Mouse (Mus musculus) heart, postnatal 0 days (tissue): Measurements from ENCODE around the gene Ksr2. TPM values are rescaled to one million over a fixed set of nuclear protein-coding genes. Genes with fewer than 3 reads are reported as not detected.

Experiments
- ATAC-seq: fragments of 200-750 bp; cut with Nextera tagmentation; 2 replicates; pipeline ENCODE4 v1.8.0; 2017; ENCODE audit warnings: low read depth, moderate number of reproducible peaks, moderate library complexity; ENCODE audit not compliant: insufficient read depth
- DNase-seq: peaks from one replicate; pipeline ENCODE4 v3.0.0-alpha.2; 2016; ENCODE audit warnings: low spot score
- H3K27ac ChIP-seq: fragments of 300-500 bp; sonication (generic); 2 replicates; pipeline ENCODE4 v1.5.1; 2014; ENCODE audit warnings: low read depth, mild to moderate bottlenecking
- H3K27me3 ChIP-seq: fragments of 300-500 bp; sonication (generic); 2 replicates; pipeline ENCODE4 v1.6.1; 2014; ENCODE audit warnings: low read length, mixed read lengths; ENCODE audit not compliant: control insufficient read depth, insufficient read depth
- H3K36me3 ChIP-seq: fragments of 300-500 bp; sonication (generic); replicated peaks from 2 replicates; pipeline ENCODE4 v1.6.1; 2014; ENCODE audit warnings: low read length, mixed read lengths; ENCODE audit not compliant: control insufficient read depth, insufficient read depth
- H3K4me1 ChIP-seq: fragments of 300-500 bp; sonication (generic); 2 replicates; pipeline ENCODE4 v1.6.1; 2014; ENCODE audit warnings: antibody characterized with exemption; ENCODE audit not compliant: control insufficient read depth, insufficient read depth
- H3K4me2 ChIP-seq: fragments of 300-500 bp; sonication (generic); 2 replicates; pipeline ENCODE4 v1.6.1; 2014; ENCODE audit warnings: low read depth, mild to moderate bottlenecking, low read length, moderate library complexity
- H3K4me3 ChIP-seq: fragments of 300-500 bp; sonication (generic); 2 replicates; pipeline ENCODE4 v1.5.1; 2014; ENCODE audit warnings: low read depth, low read length
- H3K9ac ChIP-seq: fragments of 300-500 bp; sonication (generic); replicated peaks from 2 replicates; pipeline ENCODE4 v1.6.1; 2014; ENCODE audit warnings: low read depth, low read length, mixed read lengths
- H3K9me3 ChIP-seq: fragments of 300-500 bp; sonication (generic); replicated peaks from 2 replicates; pipeline ENCODE4 v1.6.1; 2016; ENCODE audit warnings: low read length; ENCODE audit not compliant: control insufficient read depth
- CTCF ChIP-seq: IDR thresholded peaks from 2 replicates; pipeline ENCODE4 v1.5.1; 2016; ENCODE audit warnings: antibody characterized with exemption, control low read depth, low read depth
- EP300 ChIP-seq: IDR thresholded peaks from 2 replicates; pipeline ENCODE4 v1.6.1; 2016; ENCODE audit warnings: antibody characterized with exemption, low read depth
- WGBS: fragments of 180-500 bp; shearing (Covaris S2); extraction: QIAGEN DNeasy Blood & Tissue Kit; methylation state at CpG from one replicate; pipeline ENCODE4 v1.1.7; 2014; 5-methylcytosine and 5-hydroxymethylcytosine counted together
- polyA plus RNA-seq: library from polyadenylated mRNA; unstranded; fragments of >200 nt; fragmentation: Nextera tagmentation; extraction: Ambion mirVana; gene quantifications from 2 replicates; pipeline ENCODE4 v1.2.1, GENCODE M21; 2015
- total RNA-seq: library from RNA; depleted of rRNA; stranded (reverse); fragments of >200 nt; gene quantifications from 2 replicates; pipeline ENCODE4 v1.2.3, GENCODE M21; 2014; ENCODE audit warnings: low replicate concordance

Gene Ksr2
- total and polyA plus RNA-seq, 2 experiments from 2014 or later = under 0.01 TPM; not detected in 1

DNA sequence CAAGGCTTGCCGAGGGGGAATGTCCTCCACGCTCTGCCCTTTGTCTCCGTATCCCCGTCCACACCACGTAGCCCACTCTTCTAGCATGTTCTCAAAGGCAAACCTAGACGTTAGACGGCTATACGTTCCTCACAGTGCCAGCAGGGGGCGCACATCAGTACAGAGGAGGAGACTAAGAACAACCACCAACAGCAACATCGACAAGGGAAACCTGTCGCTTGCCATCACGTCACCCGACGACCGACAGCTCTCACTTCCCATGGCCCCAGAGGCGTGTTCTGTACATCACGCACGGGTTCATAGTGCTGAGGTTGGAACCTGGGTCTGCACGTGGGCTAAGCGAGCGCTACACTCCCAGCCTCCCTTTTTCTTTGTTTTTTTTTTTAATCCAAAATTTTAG is 83.3 kb downstream of the Ksr2 start:
- no peak overlapping the region for H3K27ac ChIP-seq
- H3K9me3 ChIP-seq = no peaks in the 10 kb centered on the region
- no peak overlapping the region for H3K4me2 ChIP-seq
- no peak overlapping the region for H3K9ac ChIP-seq
- H3K36me3 ChIP-seq = no peaks in the 10 kb centered on the region
- WGBS = 55% methylated on average over 21 of the region's 21 CpGs
- H3K4me3 ChIP-seq = no peak overlapping the region
- no peaks in the 10 kb centered on the region; the same call in 1 of the 2 replicates for H3K4me1 ChIP-seq
- ATAC-seq = no peak
- H3K27me3 ChIP-seq = no peaks in the 10 kb centered on the region
- DNase-seq = no peak
- peak; percentile 39 for TF ChIP-seq CTCF
- TF ChIP-seq EP300 = no peak

DNA sequence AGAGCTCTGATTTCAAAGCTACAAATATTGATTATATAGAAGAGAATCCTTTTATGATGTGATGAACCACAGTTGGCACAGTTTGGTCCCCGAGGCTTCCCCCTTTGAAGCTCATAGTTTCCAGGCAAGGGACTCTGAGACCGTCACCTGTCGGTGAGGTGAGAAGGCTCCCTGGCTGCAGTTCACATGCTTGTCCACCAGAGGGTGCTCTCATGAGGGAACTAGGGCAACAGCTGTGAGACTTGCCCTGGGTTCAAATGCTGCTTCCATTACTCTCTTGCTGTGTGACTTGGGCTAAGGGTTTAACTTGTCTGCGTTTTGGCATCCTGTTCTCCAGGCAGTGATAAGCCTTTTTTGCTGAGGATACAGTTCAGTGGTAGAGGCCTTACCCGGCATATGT is 88.8 kb downstream of the Ksr2 start:
- Histone ChIP-seq H3K9me3 (no peaks in the 10 kb centered on the region), H3K27ac (no peak overlapping the region), H3K9ac (no peak overlapping the region), H3K4me3 (no peak overlapping the region), H3K4me2 (no peak overlapping the region), H3K4me1 (no peaks in the 10 kb centered on the region), H3K27me3 (0 out of 2 replicates have a peak, but pooled peaks cover 4% of the 10 kb centered on the region), H3K36me3 (no peaks in the 10 kb centered on the region)
- TF ChIP-seq CTCF (peak; percentile 32), EP300 (no peak)
- WGBS = 84% methylated on average over 5 of the region's 5 CpGs
- DNase-seq (no peak), ATAC-seq (no peak)

DNA sequence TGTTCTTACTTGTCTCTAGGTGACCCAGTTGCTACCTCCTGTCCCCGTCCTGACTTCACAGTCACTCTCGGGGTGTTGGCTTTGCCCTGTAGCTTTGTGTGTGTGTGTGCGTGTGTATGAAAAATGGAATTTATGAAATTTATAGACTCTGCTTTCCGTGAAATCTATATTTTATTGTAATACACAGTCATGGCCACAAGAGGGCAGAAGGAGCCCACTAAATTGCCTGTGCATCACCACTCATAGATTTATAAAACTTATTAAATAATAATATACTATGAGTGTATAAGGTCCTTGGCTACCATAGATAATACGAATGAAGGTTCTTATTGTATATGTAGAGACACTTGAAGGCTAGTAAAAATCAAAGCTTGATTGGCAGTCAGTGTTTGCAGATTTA is 90.6 kb downstream of the Ksr2 start:
- TF ChIP-seq EP300 = no peak
- peak; percentile 31 for TF ChIP-seq CTCF
- Histone ChIP-seq H3K4me1 (no peaks in the 10 kb centered on the region), H3K27me3 (0 out of 2 replicates have a peak, but pooled peaks cover 4% of the 10 kb centered on the region), H3K9ac (no peak overlapping the region), H3K4me2 (no peak overlapping the region), H3K27ac (no peak overlapping the region), H3K9me3 (no peaks in the 10 kb centered on the region), H3K4me3 (no peak overlapping the region), H3K36me3 (no peaks in the 10 kb centered on the region)
- 75% methylated on average over 5 of the region's 5 CpGs for WGBS
- DNase-seq (no peak), ATAC-seq (no peak)

DNA sequence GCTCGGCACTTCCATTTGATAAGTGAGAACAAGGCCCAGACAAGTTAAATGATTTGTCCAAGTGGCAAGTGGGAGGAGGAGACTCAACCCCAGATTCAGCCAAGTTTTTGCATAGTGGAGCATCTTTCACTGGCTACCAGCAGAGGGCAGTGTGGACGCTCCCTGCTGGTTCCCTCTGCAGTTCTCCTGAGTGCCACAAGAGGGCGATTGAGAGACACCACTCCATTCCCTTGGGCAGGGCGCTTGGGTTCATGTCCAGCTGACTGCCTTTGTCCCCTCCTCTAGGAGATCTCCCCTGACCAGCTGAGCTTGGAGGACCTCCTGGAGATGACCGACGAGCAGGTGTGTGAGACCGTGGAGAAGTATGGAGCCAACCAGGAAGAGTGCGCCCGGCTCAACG is 91.4 kb downstream of the Ksr2 start:
- 0 out of 2 replicates have a peak, but pooled peaks cover 4% of the 10 kb centered on the region for H3K27me3 ChIP-seq
- no peak overlapping the region for H3K9ac ChIP-seq
- no peak overlapping the region for H3K27ac ChIP-seq
- WGBS = 65% methylated on average over 10 of the region's 10 CpGs
- DNase-seq = peak; percentile 52
- peak; percentile 97 for TF ChIP-seq CTCF
- TF ChIP-seq EP300 = no peak
- no peak for ATAC-seq
- H3K4me2 ChIP-seq = no peak overlapping the region
- H3K4me3 ChIP-seq = no peak overlapping the region
- no peaks in the 10 kb centered on the region for H3K9me3 ChIP-seq
- no peaks in the 10 kb centered on the region for H3K36me3 ChIP-seq
- no peaks in the 10 kb centered on the region for H3K4me1 ChIP-seq

DNA sequence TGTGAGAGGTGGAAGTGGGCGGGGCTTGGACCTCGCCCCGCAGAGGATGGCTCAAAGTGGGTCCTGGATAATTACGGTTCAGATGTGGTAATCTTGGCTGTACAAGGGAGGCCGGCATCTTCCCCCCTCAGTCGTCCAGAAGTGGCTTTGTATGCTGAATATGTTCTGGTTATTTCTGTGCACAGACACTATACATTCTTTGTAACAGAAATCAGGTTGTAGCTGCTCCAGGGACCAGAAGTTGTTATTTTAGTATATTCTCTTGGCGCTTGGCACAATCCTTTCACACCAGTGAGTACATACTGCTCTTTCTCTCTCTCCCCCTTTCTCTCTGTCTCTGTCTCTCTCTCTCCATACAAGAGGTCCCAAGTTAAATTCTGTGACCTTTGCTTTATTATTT is 92.0 kb downstream of the Ksr2 start:
- 0 out of 2 replicates have a peak, but pooled peaks cover 4% of the 10 kb centered on the region for H3K27me3 ChIP-seq
- no peak for DNase-seq
- no peak overlapping the region for H3K27ac ChIP-seq
- no peak overlapping the region for H3K4me2 ChIP-seq
- WGBS = 65% methylated on average over 7 of the region's 7 CpGs
- H3K9me3 ChIP-seq = no peaks in the 10 kb centered on the region
- no peaks in the 10 kb centered on the region for H3K36me3 ChIP-seq
- TF ChIP-seq CTCF = no peak
- TF ChIP-seq EP300 = no peak
- no peak for ATAC-seq
- H3K4me1 ChIP-seq = no peaks in the 10 kb centered on the region
- no peak overlapping the region for H3K4me3 ChIP-seq
- no peak overlapping the region for H3K9ac ChIP-seq

DNA sequence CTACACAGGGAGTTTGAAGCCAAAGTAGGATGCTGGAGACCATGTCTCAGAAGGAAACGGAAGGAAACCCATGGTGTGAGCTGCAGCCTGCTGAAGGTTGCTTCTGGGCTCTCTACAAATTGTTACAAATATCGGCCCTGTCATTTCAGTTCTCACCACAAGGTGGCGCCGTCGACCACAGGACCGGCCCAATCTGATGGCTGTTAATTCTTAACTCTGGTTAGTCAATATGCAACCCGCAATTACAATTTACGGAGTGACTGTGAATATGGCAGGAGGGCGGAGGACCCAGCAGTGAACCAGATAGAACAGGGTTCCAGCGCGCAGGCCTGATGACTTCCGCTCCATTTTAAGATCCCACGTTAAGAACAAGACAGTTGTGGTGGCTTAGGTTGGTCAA is 92.6 kb downstream of the Ksr2 start:
- H3K4me2 ChIP-seq = no peak overlapping the region
- no peaks in the 10 kb centered on the region for H3K9me3 ChIP-seq
- H3K36me3 ChIP-seq = no peaks in the 10 kb centered on the region
- 37% methylated on average over 13 of the region's 13 CpGs for WGBS
- ATAC-seq (no peak), DNase-seq (peak; percentile 8)
- TF ChIP-seq EP300 (no peak), CTCF (peak; percentile 66)
- H3K9ac ChIP-seq = no peak overlapping the region
- H3K27me3 ChIP-seq = 0 out of 2 replicates have a peak, but pooled peaks cover 4% of the 10 kb centered on the region
- H3K4me3 ChIP-seq = no peak overlapping the region
- no peaks in the 10 kb centered on the region for H3K4me1 ChIP-seq
- H3K27ac ChIP-seq = no peak overlapping the region
